Mouse (Mus musculus): ENCODE data around the gene Sel1l. TPM values are rescaled to one million over a fixed set of nuclear protein-coding genes. Genes with fewer than 3 reads are reported as not detected.
A peak's percentile ranks its signal among the peaks of the same experiment; 100 is the strongest.
"Not testable (repeated sequence)": the region's sequence is repeated elsewhere in the genome, so short reads cannot be mapped to it uniquely, and the experiment has no call there.

Sel1l gene
- total RNA-seq, 2 experiments from 2014 or later, result 38.8 to 40.7 TPM

GRCm38 (mm10) chr12:91818726-91819125 is 30.2 kb downstream of the Sel1l start:
- no peak for DNase-seq

DNA sequence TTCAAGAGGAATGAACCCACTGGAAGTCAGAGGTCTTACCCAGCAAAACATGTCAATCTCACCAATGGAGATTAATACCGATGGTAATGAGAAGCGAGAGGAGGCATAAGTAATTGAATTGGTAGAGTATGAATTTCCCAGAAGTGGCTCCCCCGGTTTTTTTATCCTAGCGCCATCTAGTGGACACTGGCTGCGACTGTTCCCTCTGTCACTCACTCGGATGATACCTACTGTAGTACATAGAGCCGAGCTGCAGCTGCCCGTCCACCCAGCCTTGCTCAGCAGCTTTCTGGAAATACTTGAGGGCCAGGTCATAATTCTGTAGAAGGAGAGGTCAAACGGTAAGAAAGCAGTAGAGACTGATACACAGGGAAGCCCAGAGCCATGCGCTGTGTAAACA is 33.0 kb downstream of the Sel1l start:
- no peak for DNase-seq

DNA sequence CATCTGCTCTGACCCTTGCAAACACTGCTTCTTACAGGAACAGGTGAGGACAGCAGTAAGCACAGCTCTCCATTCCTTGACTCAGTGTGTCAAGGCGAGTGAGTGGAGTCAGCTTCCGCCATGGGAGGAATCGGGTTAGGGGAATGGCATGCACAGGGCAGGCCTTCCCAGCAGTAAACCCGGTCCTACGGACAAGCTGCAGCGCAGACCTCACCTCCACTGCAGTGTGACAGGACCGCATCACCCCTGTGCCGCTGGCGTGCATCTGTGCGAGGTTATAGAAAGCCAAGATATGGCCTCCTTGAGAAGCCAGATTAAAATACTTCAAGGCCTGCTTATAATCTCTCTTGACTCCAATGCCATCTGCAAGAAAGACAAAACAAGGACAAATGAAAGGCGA is 33.4 kb downstream of the Sel1l start:
- no peak for DNase-seq

DNA sequence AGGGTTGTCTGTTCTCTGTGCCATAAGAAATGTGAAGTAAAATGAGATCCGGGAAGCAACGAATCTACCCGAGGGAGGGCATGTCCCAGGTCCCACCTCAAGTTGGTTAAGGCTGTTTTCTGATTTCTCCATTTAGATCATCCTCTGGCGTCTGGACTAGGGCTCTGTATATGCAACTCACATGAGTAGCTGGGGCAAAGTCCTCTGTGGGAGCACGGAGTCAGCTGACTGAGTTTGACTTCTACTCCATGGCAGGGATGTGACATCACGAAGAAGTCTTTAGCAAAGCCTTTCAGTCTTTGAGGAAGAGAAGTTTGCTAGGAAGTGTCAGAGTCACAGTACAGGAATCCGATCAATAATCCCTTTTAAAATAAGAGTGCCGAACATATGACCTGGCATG is 40.0 kb downstream of the Sel1l start:
- no peak for DNase-seq

DNA sequence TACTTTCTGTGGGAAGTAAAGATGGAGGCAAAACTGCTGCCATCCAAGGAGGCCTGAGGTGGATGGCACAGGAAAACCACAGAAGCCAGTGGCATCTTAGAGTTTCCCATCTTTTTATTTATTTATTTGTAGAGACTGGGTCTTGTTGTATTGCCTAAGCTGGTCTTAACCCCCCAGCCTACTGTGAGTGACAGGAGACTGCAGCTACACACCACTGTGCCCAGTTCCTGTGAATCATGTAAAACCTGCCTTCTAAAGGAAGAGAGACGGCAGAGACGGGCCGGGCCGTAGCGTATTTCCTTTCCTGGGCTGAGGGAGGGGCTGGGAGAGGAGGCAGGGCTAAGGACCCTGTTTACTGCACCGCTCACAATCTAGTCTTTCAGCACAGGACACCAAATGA is 41.2 kb downstream of the Sel1l start:
- no peak for DNase-seq

- no peak for DNase-seq
These were observed 41.9 kb downstream of the Sel1l start for GRCm38 (mm10) chr12:91807095-91807494.

DNA sequence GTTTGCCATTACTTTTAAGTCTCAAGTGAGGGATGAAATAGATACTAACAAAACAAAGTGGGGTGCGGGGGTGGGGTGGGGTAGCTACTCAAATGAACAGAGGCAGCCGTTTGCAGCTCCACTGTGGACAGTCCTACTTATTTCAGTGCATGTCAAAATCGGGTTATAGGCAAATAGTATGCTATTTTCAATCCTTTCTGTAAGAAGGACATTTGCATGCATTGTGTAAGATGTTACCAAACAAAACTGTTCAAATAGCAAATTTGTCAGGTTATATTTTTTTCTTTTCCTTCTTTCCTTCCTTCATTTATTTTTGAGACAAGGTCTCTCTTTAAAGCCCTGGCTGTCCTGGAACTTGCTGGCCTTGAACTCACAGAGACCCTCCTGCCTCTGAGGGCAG is 44.7 kb downstream of the Sel1l start:
- no peak for DNase-seq

GRCm38 (mm10) chr12:91803207-91803932 is 45.6 kb downstream of the Sel1l start:
- no peak for DNase-seq

- no peak for DNase-seq
These were observed 46.3 kb downstream of the Sel1l start for GRCm38 (mm10) chr12:91802586-91803206.

GRCm38 (mm10) chr12:91800861-91801385 is 48.0 kb downstream of the Sel1l start:
- no peak for DNase-seq

DNA sequence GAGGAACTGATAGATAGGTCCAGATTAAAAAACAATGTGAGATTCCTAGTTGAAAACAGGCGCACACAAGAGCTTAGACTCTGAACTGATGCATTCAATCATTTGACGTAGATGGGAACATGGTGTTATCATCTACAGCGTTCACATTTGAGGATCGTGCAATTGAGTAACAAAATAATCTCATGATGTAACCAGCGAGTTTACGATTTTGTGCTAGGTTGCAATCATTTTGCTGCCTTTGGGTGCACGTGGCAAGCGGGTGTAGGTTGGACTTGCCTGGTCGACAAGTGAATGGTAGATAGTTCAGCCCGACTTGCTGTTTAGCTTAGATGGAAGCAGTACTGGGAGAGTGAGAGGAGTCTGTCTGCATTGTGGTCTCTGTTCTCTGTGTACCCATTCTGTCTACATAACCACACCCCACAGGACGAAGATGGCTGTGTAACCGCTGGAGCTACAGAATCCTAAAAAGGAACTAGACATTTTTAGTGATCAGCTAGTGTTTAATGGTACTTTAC is 49.1 kb downstream of the Sel1l start:
- DNase-seq, result no peak

DNA sequence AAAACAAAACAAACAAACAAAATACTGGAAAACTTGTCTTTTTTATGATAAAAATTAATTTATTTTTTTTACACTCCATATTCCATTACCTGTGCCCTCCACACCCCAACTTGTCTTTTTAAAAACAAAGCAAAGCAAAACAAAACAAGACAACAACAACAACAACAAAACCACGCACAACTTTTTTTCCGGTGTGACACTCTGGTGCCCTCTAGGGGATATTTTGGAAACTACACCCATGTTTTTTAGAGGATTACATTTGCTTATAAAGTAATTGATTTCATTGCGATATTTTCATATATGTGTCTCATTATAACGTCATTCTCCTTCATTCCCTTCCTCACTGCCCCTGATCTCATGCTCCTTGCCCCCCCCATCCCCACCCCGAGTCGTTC is 49.6 kb downstream of the Sel1l start:
- DNase-seq, result no peak

DNA sequence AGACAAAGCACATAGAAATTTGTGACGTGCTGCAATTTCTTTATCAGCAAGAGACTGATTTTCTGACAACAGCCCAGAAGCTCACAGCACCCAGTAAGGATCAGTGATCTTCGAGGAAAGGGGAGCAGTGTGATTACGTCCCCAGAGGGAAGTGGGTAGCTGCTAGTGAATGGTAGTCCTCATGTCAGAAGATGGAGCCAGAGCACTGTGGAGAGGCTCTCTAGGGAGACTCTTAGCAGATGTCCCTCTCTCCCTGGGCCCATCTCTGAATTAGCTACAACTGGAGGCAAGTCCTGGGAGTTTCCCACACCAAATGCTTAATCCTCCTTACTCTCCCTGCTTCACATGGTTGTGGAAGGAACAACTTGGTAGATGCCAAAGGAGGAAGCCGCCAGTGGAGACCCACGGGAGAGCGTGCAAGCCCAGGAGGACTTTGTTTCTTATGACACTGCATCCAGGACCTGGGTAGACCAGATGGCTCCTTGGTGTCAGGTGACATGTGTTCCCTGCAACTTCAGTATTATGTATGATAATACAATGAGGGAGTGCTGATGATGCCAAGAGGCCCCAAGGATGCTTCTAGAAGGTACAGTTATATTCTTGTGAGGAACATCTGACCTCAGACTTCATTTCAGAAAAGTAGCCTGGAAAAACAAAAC is 50.1 kb downstream of the Sel1l start:
- no peak for DNase-seq

DNA sequence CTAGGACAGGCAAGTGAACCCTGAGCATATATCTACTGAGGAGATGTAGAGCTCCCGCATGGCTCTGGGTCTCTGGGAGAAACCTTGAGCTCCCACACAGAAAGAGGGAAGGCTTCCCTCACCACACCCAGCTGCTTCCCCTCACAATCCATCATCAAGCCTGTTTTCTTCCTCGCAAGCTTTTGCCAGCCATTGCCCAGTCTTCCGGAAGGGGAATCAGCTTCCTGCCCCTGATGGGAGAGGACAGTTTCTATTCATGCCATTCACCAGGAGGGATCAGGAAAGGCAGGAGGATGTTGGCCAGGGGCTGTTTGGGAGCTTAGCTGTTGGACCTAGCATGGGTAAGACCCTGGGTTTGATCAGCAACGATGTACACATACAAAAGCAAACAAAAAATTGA is 52.2 kb downstream of the Sel1l start:
- DNase-seq, result no peak

DNA sequence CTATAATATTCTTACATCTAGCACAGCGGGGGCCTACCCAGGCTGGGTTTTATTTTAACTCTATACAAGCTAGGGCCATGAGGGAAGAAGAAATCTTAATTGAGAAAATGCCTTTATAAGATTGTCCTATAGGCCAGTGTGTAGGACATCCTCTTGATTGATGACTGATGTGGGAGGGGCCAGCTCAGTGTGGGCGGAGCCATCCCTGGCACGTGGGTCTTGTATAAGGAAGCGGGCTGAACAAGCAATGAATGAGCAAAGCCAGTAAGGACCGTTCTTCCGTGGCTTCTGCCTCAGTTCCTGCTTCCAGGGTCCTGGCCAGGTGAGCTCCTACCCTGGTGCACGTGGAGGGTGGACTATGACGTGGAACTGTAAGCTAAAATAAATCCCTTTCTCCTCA is 55.7 kb downstream of the Sel1l start:
- DNase-seq, result no peak

- DNase-seq, result no peak
These were observed 57.1 kb downstream of the Sel1l start for GRCm38 (mm10) chr12:91791822-91792221.

DNA sequence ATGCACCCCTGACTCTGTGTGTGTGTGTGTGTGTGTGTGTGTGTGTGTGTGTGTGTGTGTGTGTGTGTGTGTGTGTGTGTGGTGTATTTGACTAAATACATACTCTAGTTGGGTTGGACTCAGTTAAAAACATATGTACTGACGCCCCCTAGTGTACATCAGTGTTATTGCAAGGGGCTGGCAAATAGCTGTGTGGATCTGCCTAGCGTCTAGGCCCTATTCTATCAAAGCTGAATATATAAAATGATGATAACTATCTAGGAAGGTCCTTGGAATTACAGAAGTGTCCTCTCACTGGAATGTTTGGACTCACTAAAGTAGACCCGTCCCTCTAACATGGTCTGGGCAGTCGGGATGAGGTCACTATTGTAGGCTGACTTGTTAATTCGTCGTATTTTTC is 59.2 kb downstream of the Sel1l start:
- peak; percentile 25 for DNase-seq

DNA sequence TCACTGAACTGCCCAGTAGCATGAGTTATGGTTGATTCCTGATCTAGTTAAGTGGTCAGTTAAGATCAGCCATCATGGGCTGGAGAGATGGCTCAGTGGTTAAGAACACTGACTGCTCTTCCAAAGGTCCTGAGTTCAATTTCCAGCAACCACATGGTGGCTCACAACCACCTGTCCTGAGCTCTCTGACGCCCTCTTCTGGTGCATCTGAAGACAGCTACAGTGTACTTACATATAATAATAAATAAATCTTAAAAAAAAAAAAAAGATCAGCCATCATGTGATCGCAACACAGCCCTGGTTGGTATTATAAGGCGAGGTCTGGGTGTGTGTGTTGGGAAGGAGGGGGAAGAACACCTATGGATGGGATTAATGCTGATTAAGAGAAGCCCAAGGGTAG is 60.5 kb downstream of the Sel1l start:
- DNase-seq, result not testable (repeated sequence)

DNA sequence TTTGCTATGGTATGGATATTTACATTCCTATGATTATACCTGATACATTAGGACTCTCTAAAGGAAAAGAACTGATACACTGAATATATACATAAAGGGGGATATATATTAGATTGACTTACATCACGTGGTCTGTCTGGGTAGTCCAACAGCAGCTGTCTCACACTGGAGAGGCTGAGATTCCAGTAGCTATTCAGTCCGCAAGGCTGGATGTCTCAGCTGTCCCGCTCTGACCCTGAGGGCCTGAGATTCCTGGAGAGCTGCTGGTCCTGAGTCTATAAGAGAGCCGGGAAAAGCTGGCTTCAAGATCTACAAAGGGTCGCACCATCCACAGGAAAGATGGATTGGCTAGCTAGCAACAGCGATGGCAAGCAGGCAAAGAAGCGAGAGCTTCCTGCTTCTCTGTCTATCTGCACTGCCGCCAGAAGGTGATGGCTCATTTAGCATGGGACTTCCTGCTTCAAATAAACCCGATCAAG is 61.0 kb downstream of the Sel1l start, which contains the start of gene Ston2:
Gene Ston2, minus strand, starts transcription at position 429 of the 479 bp plus-strand sequence.
- no peak for DNase-seq

GRCm38 (mm10) chr12:91786355-91786754 is 62.6 kb downstream of the Sel1l start:
- peak; percentile 93 for DNase-seq

- DNase-seq, result no peak
These were observed 67.5 kb downstream of the Sel1l start for GRCm38 (mm10) chr12:91781432-91781831.

DNA sequence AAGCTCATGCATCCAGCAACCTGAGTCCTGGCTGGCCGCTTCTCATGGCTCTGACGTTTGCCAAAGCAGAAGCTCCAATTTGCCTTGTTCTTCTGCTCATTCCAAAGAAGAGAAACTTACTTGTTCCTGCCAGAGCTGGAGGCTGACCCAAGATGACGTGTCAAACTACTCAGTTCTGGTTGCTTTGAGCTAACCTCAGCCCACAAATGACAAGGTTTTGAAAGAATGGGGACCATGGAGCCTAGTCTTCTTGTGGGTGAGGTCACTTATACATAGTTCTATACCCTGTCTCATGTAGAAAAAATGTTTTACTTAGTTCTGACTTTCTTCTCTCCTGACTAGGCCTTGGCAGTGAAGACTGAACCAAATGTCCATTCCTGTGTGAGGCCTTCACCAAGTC is 68.4 kb downstream of the Sel1l start:
- no peak for DNase-seq

- peak; percentile 85 for DNase-seq
These were observed 70.0 kb downstream of the Sel1l start for GRCm38 (mm10) chr12:91779004-91779365.
